Mouse (Mus musculus) kidney, postnatal 10 days (tissue): Measurements from ENCODE around the gene Ppp3ca.

Experiments
- DNase-seq: peaks from one replicate; pipeline ENCODE4 v3.0.0; 2021; ENCODE audit warnings: mixed read lengths

Gene Ppp3ca

DNA sequence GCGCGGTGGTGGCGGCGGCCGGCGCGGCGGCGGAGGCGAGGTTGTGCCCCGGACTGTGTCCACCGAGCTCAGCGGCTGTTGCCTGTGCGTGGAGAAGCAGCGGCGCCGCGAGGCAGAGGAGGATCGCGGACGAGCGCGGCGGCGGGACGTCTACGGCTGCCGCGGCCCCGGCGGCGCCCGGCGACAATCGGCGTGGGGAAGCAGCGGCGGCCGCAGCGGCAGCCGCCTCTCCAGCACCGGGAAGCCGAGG, at the start of gene Ppp3ca:
Gene Ppp3ca (plus strand): TSS at position 15 of the 250 bp plus-strand sequence.
- DNase-seq: no peak

DNA sequence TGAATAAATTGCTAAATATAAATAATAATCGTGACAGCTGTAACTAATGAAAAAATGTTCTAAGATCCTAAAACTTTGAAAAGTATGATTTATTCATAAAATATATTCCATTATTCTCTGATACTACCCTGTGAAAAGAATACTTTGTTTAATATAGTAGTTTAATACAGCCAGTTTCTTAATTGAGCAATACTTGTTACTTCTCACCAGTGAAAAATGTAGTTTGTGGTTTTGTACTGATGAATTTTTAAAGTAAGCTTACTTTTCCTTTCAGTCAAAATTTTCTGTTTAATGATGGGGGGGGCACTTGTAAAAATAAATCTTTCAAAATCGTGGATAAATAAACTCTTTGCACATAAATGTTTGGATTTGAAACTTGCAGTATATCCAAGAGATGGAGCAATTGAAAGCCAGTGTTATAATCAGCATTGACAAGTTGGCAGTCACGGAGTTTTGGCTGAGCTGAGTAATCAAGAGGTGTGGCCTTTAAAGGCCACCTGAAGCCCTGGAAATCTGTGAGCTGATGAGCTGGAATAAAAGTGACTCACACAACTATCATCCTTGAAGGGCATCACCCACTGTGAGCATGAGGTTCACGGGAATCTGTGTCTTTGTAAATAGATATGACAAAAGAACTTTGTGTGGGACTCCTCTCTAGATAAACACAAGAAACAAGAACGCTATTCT, 29.2 kb upstream of the Ppp3ca start:
- no peak for DNase-seq

DNA sequence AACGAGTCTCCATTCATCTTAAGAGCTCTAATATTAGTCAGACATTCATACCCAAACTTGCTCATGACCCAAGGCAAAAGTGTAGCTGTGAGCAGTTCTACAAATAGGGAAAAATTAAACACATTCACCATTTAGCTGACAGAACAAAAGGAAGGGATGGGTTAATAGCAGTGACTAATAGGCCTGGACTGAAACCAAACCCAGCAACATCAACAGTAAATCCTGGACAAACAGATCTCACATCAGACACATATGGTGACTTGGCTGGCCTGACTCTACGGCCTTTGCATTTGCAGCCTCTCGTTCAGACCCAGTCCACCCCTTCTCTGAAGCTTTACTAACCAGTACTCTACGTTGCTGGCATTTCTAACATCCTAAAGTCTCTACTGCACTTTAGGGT, 19.0 kb upstream of the Ppp3ca start:
- DNase-seq: no peak

DNA sequence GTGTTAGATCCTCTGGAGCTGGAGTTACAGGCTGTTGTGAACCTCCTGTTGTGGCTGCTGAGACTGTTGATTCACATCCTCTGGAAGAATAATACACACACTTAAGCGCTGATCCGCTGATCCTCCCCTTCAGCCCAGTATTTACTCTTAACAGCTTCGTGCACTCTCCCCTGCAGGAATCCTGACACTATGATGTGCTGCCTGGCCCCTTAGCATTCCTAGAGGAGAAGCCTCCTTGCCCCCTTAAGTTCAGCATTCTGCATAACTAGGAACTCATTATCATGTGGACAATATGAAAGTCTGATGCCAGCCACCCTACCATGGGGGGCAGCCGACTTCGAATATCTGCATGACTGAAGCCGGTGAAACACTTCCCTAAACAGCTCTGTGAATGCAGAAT, 18.4 kb upstream of the Ppp3ca start:
- no peak for DNase-seq

DNA sequence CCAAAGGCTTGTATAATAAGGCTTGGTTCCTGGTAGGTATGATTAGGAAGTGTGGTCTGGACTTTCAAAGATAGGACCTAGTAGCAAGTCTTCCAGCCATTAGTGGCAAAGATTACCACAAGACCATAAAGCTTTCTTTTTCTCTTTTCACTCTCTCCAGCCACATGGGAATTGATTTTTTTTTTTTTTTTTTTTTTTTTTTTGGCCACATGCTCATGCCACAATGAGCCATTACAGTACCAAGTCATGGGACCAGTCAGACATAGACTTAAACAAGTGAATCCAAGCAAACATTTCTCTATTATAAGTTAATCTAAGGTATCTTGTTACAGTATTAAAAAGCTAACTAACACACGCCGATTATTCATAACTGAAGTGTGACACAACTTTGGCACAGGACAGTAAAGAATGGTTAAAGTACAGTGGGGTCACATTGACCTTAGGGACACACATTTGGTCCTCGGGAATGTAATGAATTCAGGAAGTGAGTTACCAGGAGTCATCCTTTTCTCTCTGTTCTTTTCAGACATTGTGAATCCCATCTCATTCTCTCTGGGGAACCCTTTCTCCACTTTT, 13.4 kb upstream of the Ppp3ca start:
- no peak for DNase-seq

DNA sequence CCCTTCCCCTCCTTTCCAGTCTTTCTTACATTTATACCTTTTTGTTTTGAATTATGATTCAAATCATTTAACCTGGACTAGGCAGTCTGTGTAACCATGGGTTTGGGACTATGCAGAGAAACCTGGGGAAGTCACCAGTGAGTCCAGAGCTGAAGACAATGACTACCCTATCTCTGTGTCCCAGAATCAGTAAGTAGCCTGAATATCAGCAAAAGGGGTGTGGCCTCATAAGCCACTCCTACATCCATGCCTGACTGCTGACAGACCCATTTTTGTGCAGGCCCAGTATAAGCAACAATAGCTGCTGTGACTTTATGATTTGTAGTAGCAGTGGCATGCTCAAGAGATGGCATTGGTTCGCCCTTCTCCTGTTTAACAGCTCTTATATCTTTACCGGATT, 11.2 kb upstream of the Ppp3ca start:
- no peak for DNase-seq

DNA sequence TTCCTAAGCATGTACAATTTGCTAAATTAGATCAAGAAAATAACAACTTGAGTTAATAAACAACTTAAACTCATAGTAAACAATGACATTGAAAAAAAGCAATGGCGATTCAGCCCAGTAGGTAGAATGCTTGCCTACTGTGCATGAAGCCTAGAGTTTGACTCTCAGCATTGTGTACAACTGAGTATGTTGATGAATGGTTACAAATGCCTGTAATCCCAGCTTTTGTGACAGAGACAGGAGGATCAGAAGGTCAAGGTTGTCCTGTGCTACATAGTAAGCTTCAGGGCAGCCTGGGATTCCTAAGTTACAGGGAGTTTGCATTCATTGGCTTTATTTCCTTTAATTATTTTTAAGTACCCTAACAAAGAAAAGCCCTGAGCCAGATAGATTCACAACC, 4.8 kb upstream of the Ppp3ca start:
- DNase-seq: no peak

DNA sequence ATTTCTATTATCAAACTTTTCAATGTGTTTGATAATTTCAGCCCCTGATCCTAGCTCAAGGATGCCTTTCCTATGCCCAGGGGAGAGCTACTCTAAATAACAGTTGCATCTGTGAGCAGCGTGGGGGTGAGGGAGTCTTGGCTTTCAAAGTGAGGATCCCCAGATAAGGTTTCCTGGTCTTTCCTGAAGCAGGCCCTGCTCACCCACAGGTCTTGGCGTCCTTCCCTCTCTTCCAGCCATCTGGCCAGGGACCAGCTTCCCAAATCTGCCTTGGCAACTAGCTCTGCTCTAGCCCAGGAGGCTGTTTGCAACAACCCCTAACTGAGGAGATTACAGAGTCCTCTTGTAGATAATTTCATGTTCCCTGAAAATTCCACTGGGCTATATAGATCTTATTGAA, 1.9 kb upstream of the Ppp3ca start:
- DNase-seq: peak; percentile 38

DNA sequence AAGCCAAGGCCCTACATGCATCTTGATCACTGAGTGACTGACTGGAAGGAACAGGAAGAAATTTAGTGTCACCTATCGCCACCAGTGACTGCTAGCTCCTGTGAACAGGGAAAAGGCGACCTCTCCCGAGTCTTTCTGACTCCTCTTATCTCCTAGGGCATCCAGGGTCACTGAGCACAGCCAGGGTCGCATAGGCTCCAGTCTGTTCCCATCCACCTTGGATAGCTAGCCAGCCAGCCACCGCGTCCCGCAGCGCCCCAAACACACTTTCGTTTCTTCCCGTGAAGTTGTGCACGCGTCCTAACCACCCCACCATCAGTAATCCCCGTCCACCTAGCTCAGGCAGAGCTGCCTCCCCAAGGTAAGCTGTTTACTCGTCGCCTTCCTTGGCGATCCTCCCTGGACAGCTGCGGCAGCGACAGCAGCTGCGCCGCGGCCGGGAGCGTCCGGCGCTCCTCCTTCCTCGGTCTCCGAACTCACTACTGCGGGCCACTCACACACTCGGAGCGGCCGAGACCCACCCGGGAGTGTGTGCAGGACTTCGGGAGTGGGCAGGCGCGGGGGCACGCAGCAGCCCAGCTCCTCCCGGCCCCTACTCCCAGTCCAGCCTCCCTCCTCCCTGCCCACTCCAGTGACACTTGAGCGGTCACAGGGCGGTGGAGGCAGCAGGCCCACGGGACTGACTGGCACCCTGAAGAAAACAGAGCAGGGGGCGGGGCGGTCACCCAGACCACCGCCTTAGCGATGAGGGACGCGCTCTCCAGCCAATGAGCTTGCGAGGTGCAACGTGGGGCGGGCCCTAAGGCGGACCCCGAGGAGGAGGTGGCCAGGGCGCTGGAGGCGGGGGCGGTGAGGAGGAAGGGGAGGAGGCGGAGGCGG, 454 bp upstream of the Ppp3ca start:
- DNase-seq: peak; percentile 100

DNA sequence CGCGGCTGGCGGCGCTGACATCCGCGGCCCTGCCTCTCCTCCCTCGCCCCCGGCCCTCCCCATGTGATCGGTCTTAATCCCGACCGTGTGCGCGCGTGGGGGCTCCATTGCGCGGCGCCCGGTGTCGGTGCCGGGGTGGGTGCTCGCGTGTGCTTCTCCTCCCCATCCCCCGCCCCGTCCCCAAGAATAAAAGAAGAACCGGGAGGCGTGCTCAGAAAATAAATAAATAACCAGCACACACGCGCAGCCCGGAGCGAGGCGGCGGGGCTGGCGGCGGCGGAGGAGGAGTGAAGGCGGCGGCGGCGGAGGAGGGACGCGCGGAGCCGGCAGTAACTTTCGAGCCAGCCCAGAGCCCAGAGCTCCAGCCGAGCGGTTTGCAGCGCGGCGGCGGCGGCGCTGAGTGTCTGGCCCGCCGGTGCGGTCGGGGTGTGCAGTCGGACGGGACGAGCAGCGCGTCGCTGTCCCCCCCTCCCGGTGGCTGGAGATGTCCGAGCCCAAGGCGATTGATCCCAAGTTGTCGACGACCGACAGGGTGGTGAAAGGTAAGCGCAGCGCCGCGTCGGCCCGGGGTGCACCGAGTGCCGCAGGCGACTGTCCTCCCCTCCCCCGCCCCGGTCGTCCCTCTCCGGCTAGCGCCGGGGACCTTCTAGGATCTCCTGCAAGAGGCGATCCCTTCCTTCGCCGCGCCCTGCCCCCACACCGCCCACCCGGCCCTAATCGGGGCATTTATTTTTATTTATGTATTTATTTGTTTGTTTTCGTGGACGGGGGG, 622 bp downstream of the Ppp3ca start:
- peak; percentile 85 for DNase-seq

DNA sequence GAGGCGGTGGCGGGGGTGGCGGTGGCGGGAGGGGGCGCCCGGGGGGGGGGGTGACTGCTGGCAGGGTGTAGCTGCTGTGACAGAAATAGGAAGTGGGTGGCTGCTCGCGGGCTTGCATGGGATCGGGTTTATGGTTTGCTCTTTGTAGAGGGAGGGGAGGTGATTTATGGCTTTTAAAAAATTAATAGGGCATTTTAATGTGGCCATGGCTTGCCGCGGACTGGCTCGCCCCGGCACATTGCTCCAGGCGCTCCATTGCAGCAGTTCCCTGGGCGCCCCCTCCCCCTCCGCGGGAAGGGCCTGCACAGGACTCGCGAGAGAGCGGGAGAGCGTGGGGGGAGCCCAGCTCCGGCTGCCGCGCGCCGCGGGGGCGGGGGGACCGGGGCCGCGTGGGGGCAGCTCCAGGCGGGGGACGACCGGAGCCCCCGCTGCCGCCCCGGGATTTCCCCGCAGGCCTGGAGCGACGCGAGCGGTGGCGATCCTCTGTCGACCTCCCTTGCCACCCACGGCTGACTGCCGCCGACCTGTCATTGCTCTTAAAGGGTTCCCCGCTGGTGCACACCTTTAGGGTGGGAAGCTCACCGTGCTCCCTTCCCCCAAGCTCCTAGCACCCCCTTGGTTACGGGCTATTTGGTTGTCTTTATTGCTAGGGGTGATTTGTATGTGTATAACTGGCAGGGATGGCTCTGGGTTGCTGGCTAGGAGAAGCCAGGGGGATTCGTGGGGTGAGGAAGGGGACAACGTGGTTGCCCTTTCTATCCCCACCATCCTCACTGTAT, 1.4 kb downstream of the Ppp3ca start:
- DNase-seq: peak; percentile 90

DNA sequence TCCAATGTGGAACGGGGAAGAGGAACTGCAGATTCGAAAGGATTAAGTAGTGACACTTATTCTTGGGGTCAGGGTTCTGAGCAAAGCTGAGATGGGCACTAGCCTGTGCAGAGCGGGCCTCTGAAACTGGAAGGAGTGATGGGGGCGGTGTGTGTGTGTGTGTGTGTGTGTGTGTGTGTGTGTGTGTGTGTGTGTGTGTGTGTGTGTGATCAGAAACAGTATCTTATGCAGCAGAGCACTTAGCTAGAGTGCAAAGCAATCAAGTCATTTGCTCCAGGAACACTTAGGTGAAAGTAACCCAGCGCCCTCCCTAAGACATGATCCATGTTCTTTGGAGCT, 2.0 kb downstream of the Ppp3ca start:
- peak; percentile 38 for DNase-seq

DNA sequence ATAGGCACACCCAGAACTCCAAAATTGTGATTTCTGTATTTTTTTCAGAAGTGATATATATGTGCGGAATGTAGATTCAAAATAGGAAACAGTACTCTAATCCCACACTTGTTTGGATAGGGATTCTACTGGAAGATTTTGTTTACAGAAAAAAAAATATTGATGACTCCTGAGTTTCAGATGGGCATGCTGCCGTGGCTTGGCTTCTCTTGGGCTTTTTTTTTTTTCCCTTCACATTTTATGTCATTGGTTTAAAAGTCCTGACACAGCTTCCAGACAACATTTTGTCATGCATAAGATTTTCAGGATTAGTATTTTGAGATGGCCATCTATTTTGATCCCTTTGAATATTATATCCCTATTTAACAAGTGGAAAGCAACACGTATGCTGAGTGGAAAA, 2.9 kb downstream of the Ppp3ca start:
- DNase-seq: no peak

DNA sequence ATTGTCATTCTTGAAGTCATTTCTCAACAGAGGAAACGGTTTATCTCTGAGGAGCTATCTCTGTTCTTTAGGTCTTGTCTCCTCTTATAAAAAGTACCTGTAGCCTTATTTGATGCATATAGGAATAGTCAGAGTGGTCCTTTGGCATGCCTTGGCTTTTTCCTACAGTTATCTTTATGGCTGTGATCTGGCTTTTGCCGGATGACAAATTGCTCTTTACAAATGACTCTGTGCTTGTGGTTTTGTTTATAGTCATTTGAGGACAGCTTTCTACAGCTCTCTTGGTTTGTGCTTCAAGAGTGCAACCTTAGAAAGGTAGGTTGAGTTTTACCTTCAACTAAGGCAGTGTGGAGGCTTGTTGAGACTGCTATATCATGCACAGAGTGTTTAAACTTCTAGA, 3.4 kb downstream of the Ppp3ca start:
- DNase-seq: no peak

DNA sequence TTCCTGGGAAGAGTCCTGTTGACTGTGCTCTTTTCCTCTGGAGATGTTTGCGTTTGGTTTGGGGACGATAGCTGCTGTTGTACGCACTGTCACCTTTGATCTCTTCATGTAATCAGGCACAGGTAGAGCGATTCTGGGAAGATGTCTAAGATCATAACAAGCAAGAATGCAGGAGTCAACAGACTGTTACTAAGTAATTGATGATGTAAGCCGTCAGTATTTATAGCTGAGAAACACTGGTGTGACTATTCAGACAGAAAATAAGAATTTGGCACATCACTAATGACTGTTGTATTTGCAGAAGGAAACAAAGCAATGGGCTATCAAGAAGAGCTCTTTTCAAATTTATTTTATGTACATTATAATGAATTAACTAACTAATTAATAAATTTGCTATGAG, 4.6 kb downstream of the Ppp3ca start:
- DNase-seq: no peak

DNA sequence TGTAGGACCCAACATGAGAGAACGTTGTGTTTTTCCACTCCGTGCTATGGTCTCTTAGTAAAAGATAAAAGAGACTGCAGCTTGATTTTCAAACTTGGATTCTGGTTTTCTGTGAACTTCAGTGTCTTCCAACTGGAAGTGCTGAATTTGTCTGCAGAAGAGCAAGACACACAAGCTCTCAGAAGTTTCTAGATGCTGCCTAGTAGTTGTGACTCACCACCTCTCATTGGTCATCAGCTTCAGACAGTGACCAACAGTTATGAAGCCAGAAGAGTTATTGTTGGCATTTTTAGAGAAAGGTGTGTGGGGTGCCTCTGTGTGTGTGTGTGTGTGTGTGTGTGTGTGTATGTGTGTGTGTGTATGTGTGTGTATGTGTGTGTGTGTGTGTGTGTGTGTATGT, 7.1 kb downstream of the Ppp3ca start:
- DNase-seq: no peak

DNA sequence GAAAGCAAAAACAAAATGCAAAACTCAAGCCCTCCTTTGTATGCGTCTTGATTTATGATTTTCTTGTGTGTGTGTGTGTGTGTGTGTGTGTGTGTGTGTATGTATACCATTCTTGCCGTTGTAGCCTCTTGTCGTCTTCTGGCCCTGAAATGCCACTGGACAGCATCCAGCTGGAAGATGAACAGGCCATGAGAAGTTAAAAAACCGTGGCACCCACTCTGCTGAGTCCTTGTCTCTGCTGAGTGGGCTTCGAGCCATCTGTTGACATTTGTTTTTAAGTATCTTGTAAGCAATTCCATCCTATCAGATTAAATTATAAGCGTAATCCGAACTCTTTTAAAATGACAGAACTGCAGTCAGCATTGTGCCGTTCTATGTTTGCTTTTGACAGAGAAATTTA, 8.5 kb downstream of the Ppp3ca start:
- DNase-seq: no peak

DNA sequence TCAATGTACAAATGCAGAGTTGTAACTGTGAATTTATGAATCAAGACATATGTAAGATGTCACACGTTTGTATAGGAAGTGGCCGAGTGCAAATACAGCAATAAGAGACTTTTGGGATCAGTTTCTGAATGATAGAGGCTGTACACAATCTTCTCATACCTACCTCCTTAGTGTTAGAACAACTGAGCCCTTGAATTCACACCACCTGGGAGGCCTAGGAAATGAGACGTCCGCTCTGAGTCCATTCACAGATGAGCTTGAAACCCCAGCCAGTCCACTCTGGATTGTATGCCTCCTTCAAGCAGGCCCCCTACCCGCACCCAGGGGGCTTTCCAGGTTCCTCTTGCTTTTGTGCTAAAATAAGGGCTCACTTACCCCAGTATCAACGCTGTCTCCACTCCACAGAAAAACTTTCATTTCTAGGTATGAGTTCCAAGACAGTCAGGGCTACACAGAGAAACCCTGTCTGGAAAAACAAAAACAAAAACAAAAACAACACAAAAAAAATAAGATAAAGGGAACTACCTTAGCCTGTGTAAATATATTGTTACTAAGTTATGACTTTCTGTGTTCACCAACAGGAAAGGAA, 10.1 kb downstream of the Ppp3ca start:
- DNase-seq: no peak

DNA sequence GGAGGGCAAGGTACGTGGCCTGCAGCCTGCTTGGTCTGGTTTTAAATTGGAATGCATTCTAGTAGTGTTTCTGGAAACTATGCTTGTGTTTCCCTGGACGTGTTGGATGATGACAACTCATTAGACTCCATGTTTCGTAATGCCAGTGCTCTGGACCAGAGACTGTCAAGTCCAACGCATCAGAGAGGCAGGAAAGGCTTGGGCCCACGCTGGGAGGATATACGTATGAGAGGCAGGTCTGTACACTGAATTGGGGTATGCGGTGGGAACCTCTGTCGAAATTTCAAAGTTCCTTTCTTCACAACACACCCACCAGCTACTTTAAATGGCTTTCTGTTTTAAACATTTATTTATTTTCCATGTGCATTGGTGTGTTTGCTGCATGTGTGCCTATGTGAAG, 12.3 kb downstream of the Ppp3ca start:
- no peak for DNase-seq

DNA sequence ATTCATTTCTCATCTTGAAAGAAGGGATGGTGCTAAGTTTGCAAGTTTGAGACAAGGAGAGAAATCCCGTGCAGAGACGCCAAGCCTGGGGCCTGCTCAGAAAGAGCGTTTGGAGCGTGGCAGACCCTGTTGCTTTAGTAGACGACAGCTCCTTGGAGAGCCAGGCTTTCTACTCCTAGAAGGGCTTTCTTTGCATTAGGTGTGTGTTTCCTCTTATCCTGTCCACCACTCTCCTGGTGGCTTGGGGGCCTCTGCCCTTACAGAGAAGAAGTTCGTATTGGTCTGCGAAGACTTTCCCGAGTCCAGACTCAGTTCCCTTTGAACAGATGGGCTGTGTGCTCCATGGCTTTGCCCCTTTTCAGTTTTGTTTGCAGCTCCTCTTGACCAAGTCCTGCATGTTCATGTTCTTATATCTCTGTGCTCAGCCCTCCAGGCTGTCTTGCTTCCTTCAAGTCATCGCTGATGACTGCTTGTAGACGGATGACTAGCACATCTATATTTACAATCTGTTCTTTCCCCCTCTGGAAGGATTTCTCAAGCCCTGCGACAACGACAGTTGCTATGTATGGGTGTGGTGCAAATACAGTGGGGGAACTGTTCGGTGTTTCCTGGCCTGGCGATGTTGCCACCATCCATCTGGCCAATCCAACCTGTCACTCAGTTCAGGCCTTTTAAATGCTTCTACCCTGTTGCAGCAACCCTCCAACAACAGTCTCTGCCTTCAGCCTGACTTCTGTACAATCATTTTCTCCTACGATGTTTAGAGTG, 14.5 kb downstream of the Ppp3ca start:
- no peak for DNase-seq

DNA sequence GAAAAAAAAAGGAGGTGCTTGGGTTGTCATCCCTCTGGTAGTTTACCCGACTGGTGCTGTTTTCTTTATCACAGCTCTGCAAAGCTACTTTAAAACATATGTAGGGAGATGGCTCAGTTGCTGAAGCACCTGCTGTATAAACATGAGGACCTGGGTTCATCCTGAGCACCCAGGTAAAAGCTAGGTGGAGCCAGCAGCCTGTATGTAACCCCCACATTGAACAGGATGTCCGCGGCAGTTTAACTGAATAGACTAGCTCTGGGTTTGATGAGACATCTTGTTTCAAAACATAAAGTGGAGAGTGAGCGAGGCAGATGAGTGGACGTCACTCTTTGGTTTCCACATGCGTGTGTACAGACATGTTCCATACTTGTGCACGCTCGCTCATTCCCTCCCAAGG, 16.5 kb downstream of the Ppp3ca start:
- no peak for DNase-seq

DNA sequence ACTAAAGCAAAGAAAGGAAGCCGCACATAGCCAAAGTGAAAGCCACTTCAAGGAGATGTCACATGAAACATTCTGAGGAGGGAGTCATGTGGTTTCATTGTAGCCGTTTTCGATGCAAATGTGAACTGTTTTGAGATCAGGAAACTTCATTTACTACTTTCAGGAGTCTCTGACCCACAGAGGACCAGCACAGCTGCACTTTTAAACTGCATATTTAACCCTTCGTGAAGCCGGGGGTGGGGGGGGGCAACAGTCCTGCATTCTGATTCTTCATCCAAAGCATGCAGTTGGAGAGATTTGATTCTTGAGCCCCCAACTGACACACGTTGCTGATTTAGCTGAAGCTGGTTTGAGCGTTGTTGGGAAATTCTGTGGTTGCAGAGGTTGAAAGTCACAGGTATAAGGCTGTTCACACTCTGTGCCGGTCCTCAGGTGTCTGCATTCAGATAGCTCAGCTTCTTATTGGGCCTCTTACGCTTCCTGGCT, 18.2 kb downstream of the Ppp3ca start:
- no peak for DNase-seq
